Mouse (Mus musculus) midbrain, embryonic 10.5 days (tissue): ENCODE results near the gene Pid1. TPM values are rescaled to one million over a fixed set of nuclear protein-coding genes. Genes with fewer than 3 reads are reported as not detected.

Source experiments
- DNase-seq: peaks from one replicate; pipeline ENCODE4 v3.0.0-alpha.2; 2017; ENCODE audit warnings: low spot score
- H3K27ac ChIP-seq: fragments of 300-500 bp; sonication (generic); replicated peaks from 2 replicates; pipeline ENCODE4 v1.5.1; 2016; ENCODE audit warnings: mild to moderate bottlenecking
- H3K27me3 ChIP-seq: fragments of 300-500 bp; sonication (generic); 2 replicates; pipeline ENCODE4 v1.6.1; 2016; ENCODE audit warnings: low read depth, mild to moderate bottlenecking; ENCODE audit not compliant: poor library complexity, severe bottlenecking
- H3K36me3 ChIP-seq: fragments of 300-500 bp; sonication (generic); 2 replicates; pipeline ENCODE4 v1.6.1; 2016; ENCODE audit warnings: mild to moderate bottlenecking, moderate library complexity
- H3K4me1 ChIP-seq: fragments of 300-500 bp; sonication (generic); 2 replicates; pipeline ENCODE4 v1.6.1; 2016
- H3K4me3 ChIP-seq: fragments of 300-500 bp; sonication (generic); 2 replicates; pipeline ENCODE4 v1.5.1; 2016; ENCODE audit warnings: mild to moderate bottlenecking, moderate library complexity
- H3K9me3 ChIP-seq: fragments of 300-500 bp; sonication (generic); replicated peaks from 2 replicates; pipeline ENCODE4 v1.6.1; 2016; ENCODE audit warnings: mild to moderate bottlenecking
- WGBS: fragments of 180-500 bp; shearing (Covaris S2); methylation state at CpG from one replicate; pipeline ENCODE4 v1.1.7; 2016; 5-methylcytosine and 5-hydroxymethylcytosine counted together
- polyA plus RNA-seq: library from polyadenylated mRNA; unstranded; fragments of >200 nt; fragmentation: Nextera tagmentation; extraction: Ambion mirVana; gene quantifications from 2 replicates; pipeline ENCODE4 v1.2.1, GENCODE M21; 2016

The Pid1 gene
- polyA plus RNA-seq: 9.6 and 15.9 TPM in 2 replicates

- Histone ChIP-seq H3K4me3 (no peak within 1 kb of the TSS), H3K36me3 (no peaks in the 10 kb centered on the region), H3K27ac (no peak within 1 kb of the TSS), H3K9me3 (no peaks in the 10 kb centered on the region), H3K27me3 (no peaks in the 10 kb centered on the region), H3K4me1 (no peaks in the 10 kb centered on the region)
- WGBS: 91% methylated on average over 8 of the region's 8 CpGs
- DNase-seq: no peak
Observed at GRCm38 (mm10) chr1:84363967-84364366, at the start of gene Pid1. Pid1 (minus strand) TSS chr1:84364180.

- 86% methylated on average over 2 of the region's 2 CpGs for WGBS
- H3K27ac ChIP-seq: no peak overlapping the region
- H3K9me3 ChIP-seq: no peaks in the 10 kb centered on the region
- peaks cover 5% of the 10 kb centered on the region for H3K4me1 ChIP-seq
- H3K4me3 ChIP-seq: no peak overlapping the region
- no peaks in the 10 kb centered on the region for H3K36me3 ChIP-seq
- DNase-seq: no peak
- H3K27me3 ChIP-seq: no peaks in the 10 kb centered on the region
Observed at GRCm38 (mm10) chr1:84409514-84409913, 45.5 kb upstream of the Pid1 start.

- Histone ChIP-seq H3K27me3 (no peaks in the 10 kb centered on the region), H3K36me3 (no peaks in the 10 kb centered on the region), H3K4me1 (peaks cover 5% of the 10 kb centered on the region), H3K4me3 (no peak overlapping the region), H3K9me3 (no peaks in the 10 kb centered on the region), H3K27ac (no peak overlapping the region)
- no peak for DNase-seq
- 79% methylated on average over 2 of the region's 2 CpGs for WGBS
Observed at GRCm38 (mm10) chr1:84408873-84409272, 44.9 kb upstream of the Pid1 start.

GRCm38 (mm10) chr1:84406891-84407290 is 42.9 kb upstream of the Pid1 start:
- no peaks in the 10 kb centered on the region for H3K9me3 ChIP-seq
- 80% methylated on average over 4 of the region's 4 CpGs for WGBS
- no peak for DNase-seq
- no peak overlapping the region for H3K27ac ChIP-seq
- peaks cover 5% of the 10 kb centered on the region for H3K4me1 ChIP-seq
- H3K4me3 ChIP-seq: no peak overlapping the region
- H3K36me3 ChIP-seq: no peaks in the 10 kb centered on the region
- H3K27me3 ChIP-seq: no peaks in the 10 kb centered on the region

- Histone ChIP-seq H3K27me3 (no peaks in the 10 kb centered on the region), H3K4me1 (peaks cover 5% of the 10 kb centered on the region), H3K27ac (no peak overlapping the region), H3K36me3 (no peaks in the 10 kb centered on the region), H3K4me3 (no peak overlapping the region), H3K9me3 (no peaks in the 10 kb centered on the region)
- DNase-seq: no peak
- 88% methylated on average over 5 of the region's 5 CpGs for WGBS
Observed at GRCm38 (mm10) chr1:84405551-84406290, 41.7 kb upstream of the Pid1 start.

- Histone ChIP-seq H3K4me3 (no peak overlapping the region), H3K36me3 (no peaks in the 10 kb centered on the region), H3K4me1 (peaks cover 5% of the 10 kb centered on the region), H3K27me3 (no peaks in the 10 kb centered on the region), H3K27ac (peak overlapping the region; percentile 49; the same call in 1 of the 2 replicates), H3K9me3 (no peaks in the 10 kb centered on the region)
- 47% methylated on average over 12 of the region's 12 CpGs for WGBS
- DNase-seq: no peak
Observed at GRCm38 (mm10) chr1:84404880-84405279, 40.9 kb upstream of the Pid1 start.

GRCm38 (mm10) chr1:84402154-84402553 is 38.2 kb upstream of the Pid1 start:
- Histone ChIP-seq H3K27me3 (no peaks in the 10 kb centered on the region), H3K36me3 (no peaks in the 10 kb centered on the region), H3K9me3 (no peaks in the 10 kb centered on the region), H3K4me1 (peaks cover 5% of the 10 kb centered on the region), H3K4me3 (no peak overlapping the region), H3K27ac (no peak overlapping the region)
- no peak for DNase-seq
- 82% methylated on average over 1 of the region's 1 CpGs for WGBS

GRCm38 (mm10) chr1:84399671-84400070 is 35.7 kb upstream of the Pid1 start:
- no peaks in the 10 kb centered on the region for H3K27me3 ChIP-seq
- H3K9me3 ChIP-seq: no peaks in the 10 kb centered on the region
- H3K27ac ChIP-seq: no peak overlapping the region
- peaks cover under 1% of the 10 kb centered on the region; the same call in 1 of the 2 replicates for H3K4me1 ChIP-seq
- H3K36me3 ChIP-seq: no peaks in the 10 kb centered on the region
- no peak for DNase-seq
- WGBS: 90% methylated on average over 3 of the region's 3 CpGs
- H3K4me3 ChIP-seq: no peak overlapping the region

GRCm38 (mm10) chr1:84399118-84399517 is 35.1 kb upstream of the Pid1 start:
- WGBS: 94% methylated on average over 4 of the region's 4 CpGs
- no peak overlapping the region for H3K4me3 ChIP-seq
- no peak overlapping the region for H3K27ac ChIP-seq
- H3K36me3 ChIP-seq: no peaks in the 10 kb centered on the region
- H3K4me1 ChIP-seq: no peaks in the 10 kb centered on the region
- H3K27me3 ChIP-seq: no peaks in the 10 kb centered on the region
- H3K9me3 ChIP-seq: no peaks in the 10 kb centered on the region
- DNase-seq: no peak

- DNase-seq: no peak
- H3K9me3 ChIP-seq: no peaks in the 10 kb centered on the region
- H3K4me3 ChIP-seq: no peak overlapping the region
- no peaks in the 10 kb centered on the region for H3K36me3 ChIP-seq
- H3K27me3 ChIP-seq: no peaks in the 10 kb centered on the region
- 74% methylated on average over 3 of the region's 3 CpGs for WGBS
- no peaks in the 10 kb centered on the region for H3K4me1 ChIP-seq
- no peak overlapping the region for H3K27ac ChIP-seq
Observed at GRCm38 (mm10) chr1:84396787-84397186, 32.8 kb upstream of the Pid1 start.

GRCm38 (mm10) chr1:84395928-84396327 is 31.9 kb upstream of the Pid1 start:
- Histone ChIP-seq H3K27me3 (no peaks in the 10 kb centered on the region), H3K27ac (no peak overlapping the region)

GRCm38 (mm10) chr1:84390961-84391360 is 27.0 kb upstream of the Pid1 start:
- H3K9me3 ChIP-seq: no peaks in the 10 kb centered on the region
- DNase-seq: no peak
- no peak overlapping the region for H3K27ac ChIP-seq
- no peaks in the 10 kb centered on the region for H3K4me1 ChIP-seq
- no peaks in the 10 kb centered on the region for H3K36me3 ChIP-seq
- H3K27me3 ChIP-seq: no peaks in the 10 kb centered on the region
- no peak overlapping the region for H3K4me3 ChIP-seq
- WGBS: 92% methylated on average over 4 of the region's 4 CpGs

More at GRCm38 (mm10) chr1:84395928-84396327, 31.9 kb upstream of the Pid1 start:
- no peak for DNase-seq
- no peaks in the 10 kb centered on the region for H3K4me1 ChIP-seq
- WGBS: 70% methylated on average over 8 of the region's 8 CpGs
- no peak overlapping the region for H3K4me3 ChIP-seq
- no peaks in the 10 kb centered on the region for H3K9me3 ChIP-seq
- H3K36me3 ChIP-seq: no peaks in the 10 kb centered on the region

GRCm38 (mm10) chr1:84387616-84388015 is 23.6 kb upstream of the Pid1 start:
- no peak overlapping the region for H3K27ac ChIP-seq

More at GRCm38 (mm10) chr1:84387616-84388015, 23.6 kb upstream of the Pid1 start:
- WGBS: 80% methylated on average over 4 of the region's 4 CpGs
- Histone ChIP-seq H3K4me1 (no peaks in the 10 kb centered on the region; the same call in 1 of the 2 replicates), H3K9me3 (no peaks in the 10 kb centered on the region), H3K36me3 (no peaks in the 10 kb centered on the region), H3K4me3 (no peak overlapping the region), H3K27me3 (no peaks in the 10 kb centered on the region)
- DNase-seq: no peak
